Mouse (Mus musculus) testis, adult 2 months (tissue): ENCODE results near the gene A730049H05Rik.

Source experiments
- CTCF ChIP-seq: fragments of 200-500 bp; IDR thresholded peaks from 2 replicates; pipeline ENCODE4 v1.5.1; 2012; ENCODE audit warnings: low read depth, mild to moderate bottlenecking, inconsistent platforms, low read length, moderate library complexity; ENCODE audit not compliant: control insufficient read depth, insufficient read depth, insufficient replicate concordance
- POLR2A ChIP-seq: fragments of 200-500 bp; IDR thresholded peaks from 2 replicates; pipeline ENCODE4 v1.6.1; 2012; ENCODE audit warnings: low read depth, mild to moderate bottlenecking, inconsistent platforms, low read length, moderate library complexity; ENCODE audit not compliant: control insufficient read depth

DNA sequence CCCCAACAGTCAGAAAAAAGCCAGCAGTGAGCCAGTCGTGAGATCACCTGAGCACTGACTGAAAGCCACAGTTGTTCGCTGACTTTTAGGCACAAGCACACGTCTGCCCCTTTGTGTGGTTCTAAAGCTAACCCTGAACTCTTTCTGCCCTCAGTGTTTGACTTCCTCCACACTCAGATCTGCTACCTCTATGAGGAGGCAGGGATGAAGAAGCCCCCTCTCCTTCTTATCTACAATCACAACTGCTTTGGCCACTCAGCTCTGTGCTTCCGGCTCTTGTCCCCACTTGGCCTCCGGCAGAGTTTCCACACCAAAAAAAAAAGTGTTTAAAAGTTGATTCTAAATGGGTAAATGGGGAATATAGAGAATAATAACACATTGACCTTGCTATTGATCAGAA lies 59.8 kb downstream of the A730049H05Rik start:
- TF ChIP-seq POLR2A = no peak
- TF ChIP-seq CTCF = no peak
